Mouse (Mus musculus): Measurements from ENCODE around the gene St6galnac4. TPM values are rescaled to one million over a fixed set of nuclear protein-coding genes. Genes with fewer than 3 reads are reported as not detected.

St6galnac4 gene
- polyA plus RNA-seq, 1 experiment from 2014 or later, result 40.6 TPM

- Histone ChIP-seq H3K4me3 (ENCODE audit: low read length) (0 out of 2 replicates have a peak overlapping the region, but pooled peaks have one; percentile 3), H3K27ac (ENCODE audit: low read length) (peak overlapping the region; percentile 77), H3K4me2 (ENCODE audit: low read depth, low read length) (peak overlapping the region; percentile 34)
Observed at GRCm38 (mm10) chr2:32589213-32589795, 2.4 kb downstream of the St6galnac4 start.

DNA sequence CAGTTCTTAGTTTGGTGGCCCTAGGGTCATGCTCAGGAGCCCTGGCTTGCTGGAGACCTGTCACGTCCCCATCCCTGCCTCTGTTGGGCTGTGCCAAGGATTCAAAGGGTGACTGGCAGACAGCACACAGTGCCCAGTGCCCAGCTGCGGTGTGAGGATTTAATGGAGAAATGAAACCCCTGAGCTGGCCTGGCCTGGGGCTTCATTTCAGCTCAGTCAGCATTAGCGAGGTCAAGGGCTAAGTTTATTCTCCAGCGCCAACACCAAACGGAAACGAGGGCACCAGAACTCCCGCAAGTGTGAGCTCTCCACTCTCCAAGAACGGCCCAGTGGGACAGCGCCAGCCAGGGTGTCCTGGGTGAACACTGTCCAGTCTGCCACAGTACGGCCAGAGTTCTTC lies 3.3 kb downstream of the St6galnac4 start:
- Histone ChIP-seq H3K36me3 (ENCODE audit: control insufficient read depth, insufficient read depth) (peaks cover 16% of the 10 kb centered on the region), H3K27me3 (ENCODE audit: control insufficient read depth, insufficient read depth, low read length) (no peaks in the 10 kb centered on the region), H3K4me1 (ENCODE audit: control insufficient read depth, insufficient read depth, low read length) (peaks cover 18% of the 10 kb centered on the region), H3K27ac (ENCODE audit: low read length) (peak overlapping the region; percentile 77), H3K4me3 (ENCODE audit: low read length) (no peak overlapping the region), H3K9ac (ENCODE audit: low read length) (0 out of 2 replicates have a peak overlapping the region, but pooled peaks have one; percentile 51), H3K9me3 (replicated peaks; ENCODE audit: control insufficient read depth, low read length) (no peaks in the 10 kb centered on the region), H3K4me2 (ENCODE audit: low read depth, low read length) (no peak overlapping the region)
- WGBS, result 79% methylated on average over 10 of the region's 10 CpGs
- no peak for ATAC-seq (replicated peaks; ENCODE audit: extremely low read depth, insufficient read depth, low FRiP score)

More at GRCm38 (mm10) chr2:32589213-32589795, 2.4 kb downstream of the St6galnac4 start:
- ATAC-seq (replicated peaks; ENCODE audit: extremely low read depth, insufficient read depth, low FRiP score), result peak; percentile 19; the same call in 1 of the 2 replicates
- Histone ChIP-seq H3K27me3 (ENCODE audit: control insufficient read depth, insufficient read depth, low read length) (no peaks in the 10 kb centered on the region), H3K9ac (ENCODE audit: low read length) (peak overlapping the region; percentile 51), H3K36me3 (ENCODE audit: control insufficient read depth, insufficient read depth) (peaks cover 7% of the 10 kb centered on the region), H3K4me1 (ENCODE audit: control insufficient read depth, insufficient read depth, low read length) (peaks cover 18% of the 10 kb centered on the region), H3K9me3 (replicated peaks; ENCODE audit: control insufficient read depth, low read length) (no peaks in the 10 kb centered on the region)
- 21% methylated on average over 11 of the region's 11 CpGs for WGBS

DNA sequence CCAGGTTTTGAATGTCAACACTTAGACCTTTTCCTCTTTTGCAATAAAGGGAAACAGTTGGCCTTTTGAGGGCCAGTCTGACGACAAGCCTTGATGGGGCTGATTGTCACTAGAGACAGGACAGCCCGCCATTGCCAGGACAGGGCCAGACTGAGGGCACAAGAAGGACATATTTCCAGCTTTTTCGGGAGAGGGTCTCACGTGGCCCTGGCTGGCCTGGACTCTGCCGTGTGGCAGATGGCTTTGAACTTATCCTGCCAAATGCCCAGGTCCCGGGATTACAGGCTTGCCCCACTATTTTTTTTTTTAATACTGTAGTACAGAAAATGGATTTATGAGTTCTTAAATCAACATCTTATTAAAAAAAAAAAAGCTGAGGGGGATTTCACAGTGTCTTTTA lies 4.4 kb downstream of the St6galnac4 start:
- Histone ChIP-seq H3K27me3 (ENCODE audit: control insufficient read depth, insufficient read depth, low read length) (no peaks in the 10 kb centered on the region), H3K4me1 (ENCODE audit: control insufficient read depth, insufficient read depth, low read length) (peaks cover 18% of the 10 kb centered on the region), H3K9me3 (replicated peaks; ENCODE audit: control insufficient read depth, low read length) (no peaks in the 10 kb centered on the region), H3K4me3 (ENCODE audit: low read length) (no peak overlapping the region), H3K4me2 (ENCODE audit: low read depth, low read length) (no peak overlapping the region), H3K27ac (ENCODE audit: low read length) (no peak overlapping the region), H3K36me3 (ENCODE audit: control insufficient read depth, insufficient read depth) (peaks cover 25% of the 10 kb centered on the region), H3K9ac (ENCODE audit: low read length) (no peak overlapping the region)
- 76% methylated on average over 6 of the region's 6 CpGs for WGBS
- no peak for ATAC-seq (replicated peaks; ENCODE audit: extremely low read depth, insufficient read depth, low FRiP score)

GRCm38 (mm10) chr2:32596725-32597124 lies 9.8 kb downstream of the St6galnac4 start:
- no peaks in the 10 kb centered on the region for H3K27me3 ChIP-seq (ENCODE audit: control insufficient read depth, insufficient read depth, low read length)
- no peak overlapping the region for H3K4me3 ChIP-seq (ENCODE audit: low read length)
- peaks cover 33% of the 10 kb centered on the region for H3K36me3 ChIP-seq (ENCODE audit: control insufficient read depth, insufficient read depth)
- no peak overlapping the region for H3K4me2 ChIP-seq (ENCODE audit: low read depth, low read length)
- 0 out of 2 replicates have a peak, but pooled peaks cover 5% of the 10 kb centered on the region for H3K4me1 ChIP-seq (ENCODE audit: control insufficient read depth, insufficient read depth, low read length)
- no peak overlapping the region for H3K9ac ChIP-seq (ENCODE audit: low read length)
- 89% methylated on average over 13 of the region's 13 CpGs for WGBS
- no peak for ATAC-seq (replicated peaks; ENCODE audit: extremely low read depth, insufficient read depth, low FRiP score)
- H3K9me3 ChIP-seq (replicated peaks; ENCODE audit: control insufficient read depth, low read length), result no peaks in the 10 kb centered on the region
- no peak overlapping the region for H3K27ac ChIP-seq (ENCODE audit: low read length)

DNA sequence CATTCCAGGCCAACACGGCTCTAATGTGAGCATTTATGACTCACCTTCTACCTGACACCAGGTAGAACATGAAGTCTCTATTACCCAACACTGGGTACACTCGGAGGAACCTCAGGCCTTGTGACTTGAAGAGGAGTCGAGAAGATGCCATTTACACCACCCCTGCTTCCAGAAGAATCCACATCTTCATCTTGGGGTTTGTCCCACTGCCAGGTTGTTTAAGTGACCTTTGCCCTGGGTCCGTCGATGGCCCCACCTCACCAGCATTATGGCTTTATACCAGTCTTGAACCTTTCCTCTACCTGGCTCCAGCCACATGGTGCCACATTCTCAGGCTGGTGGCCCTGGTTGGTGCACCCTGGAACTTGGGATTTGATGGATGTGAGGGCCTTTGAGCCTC lies 10.4 kb downstream of the St6galnac4 start:
- no peak overlapping the region for H3K9ac ChIP-seq (ENCODE audit: low read length)
- peaks cover 6% of the 10 kb centered on the region; the same call in 1 of the 2 replicates for H3K4me1 ChIP-seq (ENCODE audit: control insufficient read depth, insufficient read depth, low read length)
- peaks cover 33% of the 10 kb centered on the region for H3K36me3 ChIP-seq (ENCODE audit: control insufficient read depth, insufficient read depth)
- no peaks in the 10 kb centered on the region for H3K9me3 ChIP-seq (replicated peaks; ENCODE audit: control insufficient read depth, low read length)
- H3K4me2 ChIP-seq (ENCODE audit: low read depth, low read length), result no peak overlapping the region
- WGBS, result 90% methylated on average over 5 of the region's 5 CpGs
- no peak for ATAC-seq (replicated peaks; ENCODE audit: extremely low read depth, insufficient read depth, low FRiP score)
- no peaks in the 10 kb centered on the region for H3K27me3 ChIP-seq (ENCODE audit: control insufficient read depth, insufficient read depth, low read length)
- H3K27ac ChIP-seq (ENCODE audit: low read length), result no peak overlapping the region
- H3K4me3 ChIP-seq (ENCODE audit: low read length), result no peak overlapping the region

DNA sequence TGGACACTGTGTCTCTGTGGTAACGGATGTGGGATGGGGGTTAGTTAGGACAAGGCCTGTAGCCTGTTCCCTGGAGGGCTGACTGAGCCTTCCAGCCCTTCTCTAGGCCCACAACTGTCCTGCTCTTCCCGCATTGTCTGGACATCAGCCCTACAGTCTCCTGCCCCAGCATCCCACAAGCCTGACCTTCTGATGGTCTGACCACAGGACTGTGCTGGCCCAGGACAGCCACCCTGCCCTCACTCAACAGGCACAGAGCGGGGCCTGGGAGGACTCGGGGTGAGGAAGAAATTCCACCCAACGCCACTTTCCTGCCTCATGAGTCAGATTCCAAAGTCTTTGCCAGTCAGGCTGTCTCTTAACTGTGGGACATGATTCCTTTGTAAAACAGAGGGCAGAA lies 10.8 kb downstream of the St6galnac4 start:
- H3K4me2 ChIP-seq (ENCODE audit: low read depth, low read length), result no peak overlapping the region
- no peak overlapping the region for H3K9ac ChIP-seq (ENCODE audit: low read length)
- no peaks in the 10 kb centered on the region for H3K27me3 ChIP-seq (ENCODE audit: control insufficient read depth, insufficient read depth, low read length)
- H3K4me1 ChIP-seq (ENCODE audit: control insufficient read depth, insufficient read depth, low read length), result peaks cover 9% of the 10 kb centered on the region; the same call in 1 of the 2 replicates
- no peak for ATAC-seq (replicated peaks; ENCODE audit: extremely low read depth, insufficient read depth, low FRiP score)
- H3K27ac ChIP-seq (ENCODE audit: low read length), result no peak overlapping the region
- peaks cover 30% of the 10 kb centered on the region for H3K36me3 ChIP-seq (ENCODE audit: control insufficient read depth, insufficient read depth)
- no peaks in the 10 kb centered on the region for H3K9me3 ChIP-seq (replicated peaks; ENCODE audit: control insufficient read depth, low read length)
- H3K4me3 ChIP-seq (ENCODE audit: low read length), result no peak overlapping the region
- 88% methylated on average over 5 of the region's 5 CpGs for WGBS

GRCm38 (mm10) chr2:32598506-32598905 lies 11.6 kb downstream of the St6galnac4 start:
- Histone ChIP-seq H3K4me2 (ENCODE audit: low read depth, low read length) (no peak overlapping the region), H3K9me3 (replicated peaks; ENCODE audit: control insufficient read depth, low read length) (no peaks in the 10 kb centered on the region), H3K4me3 (ENCODE audit: low read length) (no peak overlapping the region), H3K36me3 (ENCODE audit: control insufficient read depth, insufficient read depth) (peaks cover 30% of the 10 kb centered on the region), H3K27ac (ENCODE audit: low read length) (0 out of 2 replicates have a peak overlapping the region, but pooled peaks have one; percentile 4), H3K9ac (ENCODE audit: low read length) (no peak overlapping the region), H3K4me1 (ENCODE audit: control insufficient read depth, insufficient read depth, low read length) (peaks cover 9% of the 10 kb centered on the region; the same call in 1 of the 2 replicates), H3K27me3 (ENCODE audit: control insufficient read depth, insufficient read depth, low read length) (no peaks in the 10 kb centered on the region)
- 70% methylated on average over 8 of the region's 8 CpGs for WGBS
- no peak for ATAC-seq (replicated peaks; ENCODE audit: extremely low read depth, insufficient read depth, low FRiP score)

GRCm38 (mm10) chr2:32599409-32599808 lies 12.5 kb downstream of the St6galnac4 start, which contains the start of gene St6galnac6:
St6galnac6 (plus strand) TSS chr2:32599709.
- Histone ChIP-seq H3K27me3 (ENCODE audit: control insufficient read depth, insufficient read depth, low read length) (no peaks in the 10 kb centered on the region), H3K27ac (ENCODE audit: low read length) (0 out of 2 replicates have a peak within 1 kb of the TSS, but pooled peaks have one; percentile 4), H3K9ac (ENCODE audit: low read length) (no peak within 1 kb of the TSS), H3K4me3 (ENCODE audit: low read length) (no peak within 1 kb of the TSS), H3K9me3 (replicated peaks; ENCODE audit: control insufficient read depth, low read length) (no peaks in the 10 kb centered on the region), H3K36me3 (ENCODE audit: control insufficient read depth, insufficient read depth) (peaks cover 25% of the 10 kb centered on the region), H3K4me2 (ENCODE audit: low read depth, low read length) (no peak within 1 kb of the TSS), H3K4me1 (ENCODE audit: control insufficient read depth, insufficient read depth, low read length) (peaks cover 9% of the 10 kb centered on the region; the same call in 1 of the 2 replicates)
- no peak for ATAC-seq (replicated peaks; ENCODE audit: extremely low read depth, insufficient read depth, low FRiP score)
- WGBS, result 92% methylated on average over 3 of the region's 3 CpGs

- Histone ChIP-seq H3K4me2 (ENCODE audit: low read depth, low read length) (no peak overlapping the region), H3K36me3 (ENCODE audit: control insufficient read depth, insufficient read depth) (peaks cover 9% of the 10 kb centered on the region; the same call in 1 of the 2 replicates), H3K27ac (ENCODE audit: low read length) (no peak overlapping the region), H3K9ac (ENCODE audit: low read length) (no peak overlapping the region), H3K4me1 (ENCODE audit: control insufficient read depth, insufficient read depth, low read length) (peaks cover 15% of the 10 kb centered on the region), H3K27me3 (ENCODE audit: control insufficient read depth, insufficient read depth, low read length) (no peaks in the 10 kb centered on the region), H3K9me3 (replicated peaks; ENCODE audit: control insufficient read depth, low read length) (no peaks in the 10 kb centered on the region), H3K4me3 (ENCODE audit: low read length) (no peak overlapping the region)
- WGBS, result 39% methylated on average over 8 of the region's 8 CpGs
- no peak; the same call in 1 of the 2 replicates for ATAC-seq (replicated peaks; ENCODE audit: extremely low read depth, insufficient read depth, low FRiP score)
Observed at GRCm38 (mm10) chr2:32601417-32602065, 14.6 kb downstream of the St6galnac4 start.

Measured in heart, embryonic 16.5 days (tissue).